Mouse (Mus musculus) layer of hippocampus, postnatal 14 days (tissue): ENCODE data around the gene Trip6. TPM values are rescaled to one million over a fixed set of nuclear protein-coding genes. Genes with fewer than 3 reads are reported as not detected.

ENCODE experiments used
- DNase-seq, 2 experiments: peaks; one replicate each; pipeline ENCODE4 v3.0.0; 2021 to 2022; ENCODE audit warnings: low spot score in 2 of 2, mixed read lengths in 1 of 2
- microRNA-seq, 2 experiments: library from miRNA; unstranded; fragments of <30 nt; microRNA quantifications; one replicate each; pipeline ENCODE4 v1.2.0; 2021
- total RNA-seq, 2 experiments: library from RNA; stranded (reverse); gene quantifications; 2 replicates each; pipeline ENCODE4 v1.2.3; 2021

Gene Trip6
- total RNA-seq, 2 experiments from 2014 or later = 4.6 to 6.0 TPM

- DNase-seq = no peak
Observed at GRCm38 (mm10) chr5:137277360-137278342, 36.6 kb downstream of the Trip6 start.

GRCm38 (mm10) chr5:137268131-137268910, 45.9 kb downstream of the Trip6 start:
- no peak for DNase-seq

GRCm38 (mm10) chr5:137264787-137265186, 49.4 kb downstream of the Trip6 start:
- DNase-seq = no peak

- no peak for DNase-seq
Observed at GRCm38 (mm10) chr5:137263897-137264720, 50.1 kb downstream of the Trip6 start.

Small RNA genes lying within 50 kb of the gene (microRNA-seq; reads per million reads assigned to microRNA genes)
- gene Mir7036 (2.3 to 2.8 reads per million in 2 experiments), gene Mir8116 (0 to 0.28 reads per million in 2 experiments)

Other genes starting within 250 kb of the Trip6 start
- gene Serpine1, start 242.1 kb downstream of the Trip6 start, total RNA-seq = 1 to 10 TPM in 1 of 2 experiments, under 1 TPM in 1; 0.91 to 1.3 TPM
- gene Trim56, start 198.2 kb downstream of the Trip6 start, total RNA-seq = 1 to 10 TPM; 5.2 to 5.9 TPM
- gene Muc3, start 165.1 kb downstream of the Trip6 start, total RNA-seq = not detected
- gene Muc3a, start 102.0 kb downstream of the Trip6 start, total RNA-seq = 1 to 10 TPM; 4.5 to 5.7 TPM
- gene Ache, start 26.9 kb downstream of the Trip6 start, total RNA-seq = 100 to 1,000 TPM in 1 of 2 experiments, 10 to 100 TPM in 1; 85.6 to 100 TPM
- 10 to 100 TPM; 18.0 to 19.9 TPM for gene Ufsp1, start 19.8 kb downstream of the Trip6 start, total RNA-seq
- 100 to 1,000 TPM; 189 to 217 TPM for gene Srrt, start 6.7 kb downstream of the Trip6 start, total RNA-seq
- gene Slc12a9, start 19.2 kb upstream of the Trip6 start, total RNA-seq = 10 to 100 TPM; 29.7 to 35.5 TPM
- 1 to 10 TPM; 5.8 to 6.6 TPM for gene Ephb4, start 35.7 kb upstream of the Trip6 start, total RNA-seq
- under 1 TPM; 0.21 to 0.57 TPM for gene Zan, start 162.7 kb upstream of the Trip6 start, total RNA-seq
- 10 to 100 TPM; 32.9 to 37.1 TPM for gene Pop7, start 188.1 kb upstream of the Trip6 start, total RNA-seq
- gene Gigyf1, start 204.1 kb upstream of the Trip6 start, total RNA-seq = 10 to 100 TPM; 40.5 to 48.8 TPM
- not detected for gene Epo, start 218.8 kb upstream of the Trip6 start, total RNA-seq
- 100 to 1,000 TPM; 704 to 770 TPM for gene Gnb2, start 219.1 kb upstream of the Trip6 start, total RNA-seq
- gene Actl6b, start 239.1 kb upstream of the Trip6 start, total RNA-seq = 100 to 1,000 TPM; 128 to 133 TPM